ENCODE assay signal across 23 mouse cellular contexts in genomic region chr7:37606472-37606871, GRCm38 (mm10).
DNase-seq lines count a peak whose midpoint lies in the region; ATAC-seq and TF ChIP-seq lines count a peak whose summit lies in the region.
"Had no signal": no experiment of that assay in that cellular context is flagged by ENCODE, and none has a peak within 500 bp of the region (broad histone marks: within the 10 kb centered on the region; RNA-seq: fewer than 3 reads in every experiment).

No protein-coding gene starts in this region.

- H3K27ac ChIP-seq in heart, embryonic 11.5 days (ENCODE audit: low read depth, low read length): no peak overlapping the region
- no peak overlapping the region for H3K27ac ChIP-seq in lung, embryonic 14.5 days (ENCODE audit: low read depth)
- H3K27ac ChIP-seq: forebrain, embryonic 10.5 days; hindbrain, embryonic 15.5 days; limb, embryonic 15.5 days; midbrain, embryonic 12.5 days had no signal

- WGBS in heart, embryonic 11.5 days (ENCODE audit: insufficient replicate concordance): 75% methylated on average over 5 of the region's 5 CpGs
- 75% methylated on average over 5 of the region's 5 CpGs for WGBS in lung, embryonic 14.5 days

- H3K9me3 ChIP-seq in heart, embryonic 11.5 days (replicated peaks; ENCODE audit: control insufficient read depth, low read length): no peaks in the 10 kb centered on the region
- H3K9me3 ChIP-seq in lung, embryonic 14.5 days (ENCODE audit: low read depth, low read length): no peaks in the 10 kb centered on the region
- H3K9me3 ChIP-seq: hindbrain, embryonic 15.5 days; limb, embryonic 15.5 days; midbrain, embryonic 12.5 days had no signal

- TF ChIP-seq CTCF in lung, embryonic 14.5 days (IDR thresholded peaks at IDR 0.05; ENCODE audit: low read depth): peak; percentile 22; the same call in 1 of the 2 replicates

- no peak overlapping the region for H3K4me3 ChIP-seq in heart, embryonic 11.5 days (ENCODE audit: low read depth, low read length)
- no peak overlapping the region for H3K4me3 ChIP-seq in lung, embryonic 14.5 days (ENCODE audit: low read depth, low read length)
- H3K4me3 ChIP-seq: forebrain, embryonic 10.5 days; hindbrain, embryonic 15.5 days; limb, embryonic 15.5 days; midbrain, embryonic 12.5 days had no signal

- no peak for ATAC-seq in heart, embryonic 11.5 days (replicated peaks; ENCODE audit: insufficient number of reproducible peaks, low FRiP score, low TSS enrichment)
- no peak for ATAC-seq in lung, embryonic 14.5 days (ENCODE audit: insufficient read depth)
- ATAC-seq in monocyte, adult 5-6 weeks (replicated peaks; ENCODE audit: insufficient number of reproducible peaks, low FRiP score, low TSS enrichment, poor library complexity, severe bottlenecking): no peak
- ATAC-seq: activated CD4-positive, CD25-positive, alpha-beta regulatory T cell, adult 4 months; forebrain, embryonic 16.5 days; intestine, embryonic 16.5 days had no signal

- DNase-seq in heart, adult 11 months: peak; percentile 23
- peak; percentile 26 for DNase-seq in lung, embryonic 14.5 days
- DNase-seq in lung, postnatal 25 days (ENCODE audit: low spot score): no peak
- DNase-seq in ES-CJ7 (ENCODE audit: low read depth, low spot score) (peak; percentile 48), ZHBTc4 (ENCODE audit: low read depth, low spot score) (peak; percentile 59)
- DNase-seq: adrenal gland, adult 8-10 months; B cell, adult 2 months; gastrocnemius, postnatal 25 days; heart, postnatal 4 days; left cerebral cortex, postnatal 4 days; lung, postnatal 14 days; thymus, adult 18-20 months; thymus, postnatal 4 days had no signal

- no peaks in the 10 kb centered on the region for H3K36me3 ChIP-seq in heart, embryonic 11.5 days (ENCODE audit: control insufficient read depth, insufficient read depth, low read length)
- no peaks in the 10 kb centered on the region for H3K36me3 ChIP-seq in lung, embryonic 14.5 days (ENCODE audit: insufficient read depth)
- H3K36me3 ChIP-seq: hindbrain, embryonic 15.5 days; limb, embryonic 15.5 days had no signal

- no peak overlapping the region for H3K9ac ChIP-seq in heart, embryonic 11.5 days (ENCODE audit: low read depth, low read length)
- no peak overlapping the region for H3K9ac ChIP-seq in lung, embryonic 14.5 days
- H3K9ac ChIP-seq: hindbrain, embryonic 15.5 days; limb, embryonic 15.5 days; midbrain, embryonic 12.5 days had no signal

- peaks cover 7% of the 10 kb centered on the region for H3K27me3 ChIP-seq in heart, embryonic 11.5 days (ENCODE audit: control insufficient read depth, insufficient read depth, low read length)
- H3K27me3 ChIP-seq in lung, embryonic 14.5 days (ENCODE audit: insufficient read depth, low read length): no peaks in the 10 kb centered on the region
- H3K27me3 ChIP-seq: CH12.LX; hindbrain, embryonic 15.5 days; limb, embryonic 15.5 days; midbrain, embryonic 12.5 days had no signal

- H3K4me2 ChIP-seq in heart, embryonic 11.5 days: no peak overlapping the region
- H3K4me2 ChIP-seq in lung, embryonic 14.5 days: no peak overlapping the region
- H3K4me2 ChIP-seq: hindbrain, embryonic 15.5 days; limb, embryonic 15.5 days; midbrain, embryonic 12.5 days had no signal

- H3K4me1 ChIP-seq in heart, embryonic 11.5 days (ENCODE audit: control insufficient read depth, insufficient read depth, low read length): no peaks in the 10 kb centered on the region
- no peaks in the 10 kb centered on the region for H3K4me1 ChIP-seq in lung, embryonic 14.5 days (ENCODE audit: insufficient read depth)
- H3K4me1 ChIP-seq: limb, embryonic 15.5 days had no signal
